Mouse (Mus musculus) E14TG2a.4 (cell line): ENCODE data around the gene Nt5dc3.

Experiments
- CTCF ChIP-seq: conservative IDR thresholded peaks from 2 replicates; pipeline ENCODE4 v1.5.1; 2014; ENCODE audit warnings: low read length
- NANOG ChIP-seq: IDR thresholded peaks from 2 replicates; pipeline ENCODE4 v1.6.1; 2014; ENCODE audit warnings: borderline replicate concordance, low read length, mixed read lengths
- POU5F1 ChIP-seq: IDR thresholded peaks from 2 replicates; pipeline ENCODE4 v1.6.1; 2014; ENCODE audit warnings: low read length, borderline replicate concordance

DNA sequence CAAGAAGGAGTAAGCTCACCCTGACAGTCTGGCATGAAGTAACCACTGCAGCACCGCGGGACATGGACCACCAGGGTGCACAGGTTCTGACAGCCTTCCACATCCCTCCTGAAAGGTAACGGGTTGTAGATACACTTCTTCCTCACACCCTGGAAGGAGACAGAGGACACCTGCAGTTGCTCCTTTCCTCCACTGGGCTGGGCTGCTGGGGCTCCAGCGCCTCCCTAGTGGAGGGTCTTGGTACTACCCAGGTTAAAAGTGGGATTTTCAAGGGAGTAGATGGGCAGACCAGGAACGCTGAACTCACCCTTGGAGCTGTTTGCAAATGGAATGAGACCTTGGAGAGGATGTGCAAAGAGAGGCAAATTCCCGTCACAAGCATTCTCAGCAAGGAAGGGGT is 84.6 kb downstream of the Nt5dc3 start:
- TF ChIP-seq CTCF (peak; percentile 58), POU5F1 (no peak), NANOG (no peak)
